Mouse (Mus musculus): ENCODE data around the gene Ccdc71. TPM values are rescaled to one million over a fixed set of nuclear protein-coding genes. Genes with fewer than 3 reads are reported as not detected.

Gene Ccdc71
- 10 to 100 TPM; 13.1 to 17.5 TPM for total RNA-seq (2023)

GRCm38 (mm10) chr9:108460319-108461178, at the start of gene Ccdc71:
Gene Ccdc71 (plus strand): TSS chr9:108460527.

GRCm38 (mm10) chr9:108428384-108428783, 31.9 kb upstream of the Ccdc71 start, which contains the start of gene Ccdc36:
Gene Ccdc36 (minus strand): TSS chr9:108428484.

GRCm38 (mm10) chr9:108436182-108436581, 24.1 kb upstream of the Ccdc71 start, which contains the start of gene BC048562:
Gene BC048562 (plus strand): TSS chr9:108436482.

GRCm38 (mm10) chr9:108461181-108461631, 879 bp downstream of the Ccdc71 start, which contains the start of gene Klhdc8b:
Gene Klhdc8b (minus strand): TSS chr9:108461581.

GRCm38 (mm10) chr9:108479721-108480351, 19.5 kb downstream of the Ccdc71 start, which contains the start of gene Lamb2:
Gene Lamb2 (plus strand): TSS chr9:108479736.

GRCm38 (mm10) chr9:108490559-108491285, 30.4 kb downstream of the Ccdc71 start, which contains the start of gene Usp19:
Gene Usp19 (plus strand): TSS chr9:108490602.

GRCm38 (mm10) chr9:108507619-108508434, 47.5 kb downstream of the Ccdc71 start, which contains the start of gene Qars:
Gene Qars (plus strand): TSS chr9:108507706.

Other genes with a start within 250 kb of the Ccdc71 start
- gene Dag1, start 196.6 kb upstream of the Ccdc71 start, total RNA-seq (2023): 1 to 10 TPM; 5.1 to 7.2 TPM
- gene Nicn1, start 170.1 kb upstream of the Ccdc71 start, total RNA-seq (2023): 1 to 10 TPM; 1.0 to 1.2 TPM
- not detected for gene Amt, start 163.7 kb upstream of the Ccdc71 start, total RNA-seq (2023)
- 100 to 1,000 TPM; 423 to 451 TPM for gene Rhoa, start 154.4 kb upstream of the Ccdc71 start, total RNA-seq (2023)
- gene Tcta, start 154.4 kb upstream of the Ccdc71 start, total RNA-seq (2023): 10 to 100 TPM; 11.6 to 14.1 TPM
- gene Gpx1, start 121.6 kb upstream of the Ccdc71 start, total RNA-seq (2023): 1,000 to 10,000 TPM; 1,293 to 1,411 TPM
- gene Usp4, start 112.7 kb upstream of the Ccdc71 start, total RNA-seq (2023): 100 to 1,000 TPM; 136 to 144 TPM
- gene 1700102P08Rik, start 67.7 kb upstream of the Ccdc71 start, total RNA-seq (2023): 1 to 10 TPM in 1 of 2 experiments, under 1 TPM in 1; 0.98 to 1.5 TPM
- gene Ccdc36, start 32.0 kb upstream of the Ccdc71 start, total RNA-seq (2023): under 1 TPM in 1 of 2 experiments, not detected in 1; 0.18 TPM
- gene BC048562, start 24.0 kb upstream of the Ccdc71 start, total RNA-seq (2023): not detected
- gene Klhdc8b, start 1.1 kb downstream of the Ccdc71 start, total RNA-seq (2023): 1 to 10 TPM in 1 of 2 experiments, under 1 TPM in 1; 0.87 to 2.2 TPM
- gene Lamb2, start 19.2 kb downstream of the Ccdc71 start, total RNA-seq (2023): 1 to 10 TPM in 1 of 2 experiments, under 1 TPM in 1; 0.29 to 1.7 TPM
- gene Usp19, start 30.1 kb downstream of the Ccdc71 start, total RNA-seq (2023): 100 to 1,000 TPM; 192 to 195 TPM
- gene Qars, start 47.2 kb downstream of the Ccdc71 start, total RNA-seq (2023): 100 to 1,000 TPM; 128 to 134 TPM
- 10 to 100 TPM; 92.7 to 95.2 TPM for gene Qrich1, start 56.3 kb downstream of the Ccdc71 start, total RNA-seq (2023)
- 10 to 100 TPM; 80.5 to 82.7 TPM for gene Impdh2, start 99.8 kb downstream of the Ccdc71 start, total RNA-seq (2023)
- 10 to 100 TPM; 16.4 to 23.6 TPM for gene Ndufaf3, start 106.9 kb downstream of the Ccdc71 start, total RNA-seq (2023)
- gene Dalrd3, start 109.4 kb downstream of the Ccdc71 start, total RNA-seq (2023): 10 to 100 TPM; 22.1 to 24.5 TPM
- 1 to 10 TPM; 5.1 to 5.3 TPM for gene Wdr6, start 118.2 kb downstream of the Ccdc71 start, total RNA-seq (2023)
- under 1 TPM; 0.31 to 0.73 TPM for gene P4htm, start 137.1 kb downstream of the Ccdc71 start, total RNA-seq (2023)
- gene Arih2, start 188.9 kb downstream of the Ccdc71 start, total RNA-seq (2023): 100 to 1,000 TPM; 103 to 104 TPM
- 10 to 100 TPM; 24.0 to 25.3 TPM for gene Slc25a20, start 201.6 kb downstream of the Ccdc71 start, total RNA-seq (2023)
- 10 to 100 TPM; 12.7 to 16.7 TPM for gene Prkar2a, start 228.8 kb downstream of the Ccdc71 start, total RNA-seq (2023)

Measured in neutrophil, adult 59 days (primary cell).